Mouse (Mus musculus) c-Kit-positive CD71-positive TER-119-positive erythroid progenitor cells, embryonic 14.5 days (primary cell): ENCODE measurements around the gene Higd1a.

ENCODE experiments used
- DNase-seq: peaks from one replicate; pipeline ENCODE4 v3.0.0-alpha.2; 2013; ENCODE audit warnings: low spot score

Higd1a gene

GRCm38 (mm10) chr9:121838008-121838407 lies 20.2 kb downstream of the Higd1a start:
- DNase-seq = no peak

GRCm38 (mm10) chr9:121833825-121834224 lies 24.3 kb downstream of the Higd1a start:
- no peak for DNase-seq

DNA sequence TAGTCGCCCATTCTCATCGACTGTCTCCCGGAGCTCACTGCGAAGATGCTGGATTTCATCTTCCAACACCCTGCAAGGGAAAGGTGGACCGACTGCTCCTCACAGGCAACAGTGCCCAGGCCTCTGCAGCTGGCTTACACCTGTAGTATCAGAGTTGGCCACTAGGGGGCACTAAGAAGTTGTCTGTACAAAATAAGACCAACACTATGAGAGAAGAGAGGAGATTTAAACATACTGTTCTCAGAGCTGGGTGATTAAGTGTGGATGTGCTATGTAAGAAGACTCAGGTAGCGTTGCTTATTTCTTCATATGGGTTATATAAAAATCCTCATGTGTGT lies 27.2 kb downstream of the Higd1a start:
- DNase-seq = peak; percentile 68

- DNase-seq = peak; percentile 18
Observed at GRCm38 (mm10) chr9:121830243-121830955, 27.8 kb downstream of the Higd1a start.

GRCm38 (mm10) chr9:121829270-121829992 lies 28.7 kb downstream of the Higd1a start:
- DNase-seq = no peak

DNA sequence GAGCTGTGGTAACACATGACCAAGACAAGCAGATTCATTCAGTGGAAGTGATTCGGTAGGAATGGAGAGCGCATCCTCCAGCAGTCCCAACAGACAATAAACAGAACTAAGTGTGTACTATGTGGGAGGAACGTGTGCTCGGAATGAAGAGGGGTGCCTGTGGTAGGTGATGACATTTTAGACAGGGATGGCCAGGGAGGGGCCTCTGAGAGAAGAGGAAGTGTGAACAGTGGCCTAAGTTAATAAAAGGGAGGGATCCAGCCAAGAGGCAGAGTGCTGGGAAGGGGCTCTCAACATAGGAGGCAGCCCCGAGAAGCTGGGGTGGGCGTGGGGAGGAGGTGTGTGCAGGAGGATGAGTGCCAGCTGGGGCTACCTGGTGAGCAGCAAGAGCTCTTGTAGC lies 29.8 kb downstream of the Higd1a start:
- DNase-seq = no peak

DNA sequence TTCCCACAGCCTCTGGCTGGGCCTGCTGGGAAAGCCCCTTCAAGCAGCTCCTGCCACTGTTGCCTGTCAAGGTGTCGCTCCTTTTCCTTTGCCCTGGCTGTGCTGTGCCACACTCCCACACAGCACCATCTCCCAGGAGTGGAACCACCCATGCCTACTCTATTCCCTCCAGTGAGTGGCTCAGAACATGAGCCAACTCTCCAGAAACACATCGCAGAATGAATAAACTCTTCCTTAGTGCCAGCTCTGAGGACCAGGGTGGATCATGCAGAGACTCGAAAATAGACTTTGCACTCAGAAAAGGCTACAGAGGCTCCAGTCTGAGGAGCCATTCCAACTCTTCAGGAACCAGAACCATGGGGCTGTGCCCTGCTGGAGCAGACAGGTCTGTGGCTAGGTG lies 31.8 kb downstream of the Higd1a start:
- no peak for DNase-seq

GRCm38 (mm10) chr9:121823991-121824390 lies 34.2 kb downstream of the Higd1a start:
- no peak for DNase-seq

DNA sequence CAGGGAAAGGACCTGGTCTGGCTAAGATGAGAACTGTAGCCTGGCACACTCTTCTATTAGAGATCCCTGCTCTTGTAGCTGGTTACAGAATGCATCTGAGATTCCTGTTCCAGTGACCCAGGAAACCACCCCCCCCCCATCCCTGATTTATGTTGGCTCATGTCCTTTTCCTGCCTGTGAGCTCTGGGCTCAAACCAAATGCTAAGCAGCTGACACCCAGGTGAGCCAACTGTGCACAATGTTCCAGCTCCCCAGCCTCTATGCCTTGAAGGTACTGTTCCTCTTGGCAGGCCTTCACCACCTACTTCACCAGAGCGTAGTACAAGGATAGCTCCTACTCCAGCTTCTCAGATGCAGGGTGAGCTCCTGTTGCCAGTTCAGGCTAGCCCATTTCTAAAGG lies 35.1 kb downstream of the Higd1a start:
- no peak for DNase-seq

DNA sequence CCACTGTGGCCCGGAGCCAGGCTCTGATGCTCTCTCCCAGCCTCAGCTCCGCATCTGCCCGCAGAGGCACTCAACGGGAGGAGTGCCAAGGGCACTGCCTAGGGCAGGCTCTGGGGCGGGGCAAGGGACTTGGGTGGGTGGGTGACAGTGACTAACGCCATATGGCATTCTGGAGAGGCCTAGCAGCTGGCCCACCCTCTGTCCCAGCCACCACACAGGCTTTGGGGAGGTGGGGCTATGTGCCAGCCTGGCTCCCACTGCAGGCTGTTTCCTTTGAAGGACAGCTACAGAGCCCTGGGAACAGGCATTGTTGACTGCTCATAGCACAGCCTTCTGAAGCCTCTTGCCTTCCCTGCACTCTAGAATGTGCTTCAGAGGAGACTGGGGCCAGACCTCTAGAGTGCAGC lies 35.6 kb downstream of the Higd1a start:
- DNase-seq = no peak

GRCm38 (mm10) chr9:121820765-121821164 lies 37.4 kb downstream of the Higd1a start:
- DNase-seq = no peak

DNA sequence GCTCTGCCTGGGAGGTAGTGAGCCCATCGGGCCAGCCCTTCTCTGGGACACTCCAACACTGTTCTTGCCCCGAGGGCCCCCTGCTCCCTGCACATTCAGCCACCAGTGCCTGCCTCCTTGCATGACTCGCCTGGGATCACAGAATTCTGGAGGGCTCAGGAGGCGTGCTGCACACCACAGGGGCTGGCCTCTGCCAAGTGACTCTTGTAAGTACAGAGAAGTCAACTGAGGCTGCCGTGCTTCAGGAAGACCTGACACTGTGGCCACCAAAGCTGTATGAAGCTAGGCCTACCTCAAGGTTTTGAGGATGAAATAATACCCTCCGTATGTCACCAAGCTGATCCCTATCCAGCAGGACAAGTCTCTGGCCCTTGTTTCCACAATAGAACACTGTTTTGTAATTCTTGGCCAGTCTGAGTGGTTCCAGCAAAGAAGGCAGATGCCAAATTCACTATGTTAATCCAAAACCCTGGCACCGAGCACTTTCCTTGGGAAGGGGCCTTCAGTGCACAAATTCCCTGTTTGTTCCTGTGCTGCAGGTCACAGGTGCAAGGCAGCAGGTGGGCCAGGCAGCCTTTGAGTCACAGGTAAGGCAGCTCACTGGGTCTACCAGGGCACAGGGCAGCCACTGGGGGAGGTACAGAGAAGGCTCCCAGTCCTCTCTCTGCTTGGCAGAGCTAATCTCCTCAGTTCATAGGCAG lies 38.2 kb downstream of the Higd1a start:
- no peak for DNase-seq

- no peak for DNase-seq
Observed at GRCm38 (mm10) chr9:121819073-121819770, 38.9 kb downstream of the Higd1a start.

GRCm38 (mm10) chr9:121815183-121815582 lies 43.0 kb downstream of the Higd1a start:
- DNase-seq = no peak

- DNase-seq = no peak
Observed at GRCm38 (mm10) chr9:121810081-121810821, 47.9 kb downstream of the Higd1a start.

DNA sequence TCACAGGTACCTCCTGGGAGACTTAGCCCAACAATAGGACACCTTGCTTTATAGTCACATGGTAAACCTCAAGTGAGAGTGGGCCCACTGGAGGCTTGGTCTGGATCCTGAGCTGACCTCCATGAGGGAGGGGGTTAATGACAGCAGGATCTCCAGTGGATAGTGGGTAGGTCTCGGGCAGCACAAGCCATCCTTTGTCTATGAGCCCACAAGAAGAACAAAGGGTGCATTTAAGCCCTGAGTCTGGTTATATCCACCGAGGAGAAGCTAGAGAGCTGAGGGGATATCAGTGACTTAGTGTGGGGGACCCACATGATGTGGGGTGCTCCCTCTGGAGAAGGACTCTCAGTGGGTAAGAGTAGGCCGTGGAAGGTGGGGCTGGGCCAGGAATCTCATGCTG lies 49.7 kb downstream of the Higd1a start:
- no peak for DNase-seq

- DNase-seq = no peak
Observed at GRCm38 (mm10) chr9:121807947-121808346, 50.2 kb downstream of the Higd1a start.

- no peak for DNase-seq
Observed at GRCm38 (mm10) chr9:121807546-121807945, 50.6 kb downstream of the Higd1a start.

GRCm38 (mm10) chr9:121802747-121803146 lies 55.4 kb downstream of the Higd1a start:
- no peak for DNase-seq

DNA sequence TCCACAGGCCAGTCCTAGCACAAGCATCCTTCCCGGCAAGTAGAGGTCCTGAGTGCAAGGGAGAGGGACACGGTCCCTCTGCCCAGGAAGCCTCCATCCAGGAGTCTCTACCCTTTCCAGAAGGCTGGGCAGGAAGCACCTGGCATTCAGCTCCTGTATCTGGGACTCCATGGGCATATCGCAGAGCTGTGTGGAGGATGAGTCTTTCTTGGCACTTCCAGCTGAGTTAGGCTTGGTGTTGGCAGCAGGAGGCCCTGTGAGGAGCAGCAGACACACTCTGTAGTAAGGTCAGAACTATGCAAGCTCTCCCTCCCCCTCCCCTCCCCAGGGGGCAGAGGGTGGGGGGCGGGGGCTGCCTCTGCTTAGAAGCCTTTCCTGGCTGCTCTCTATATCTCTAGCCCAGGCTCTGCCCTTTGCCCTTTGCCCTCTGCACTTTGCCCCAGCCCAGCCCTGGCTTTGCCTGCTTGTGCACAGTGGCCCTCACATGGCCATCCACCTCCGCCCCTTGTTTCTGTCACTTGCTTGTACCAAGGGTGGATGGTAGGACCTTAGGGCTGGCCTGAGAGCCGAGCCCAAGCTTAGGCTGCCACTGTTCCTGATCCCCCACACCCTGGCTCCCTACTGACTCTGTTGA lies 59.2 kb downstream of the Higd1a start:
- DNase-seq = no peak
